ENCODE assay signal across 32 mouse cellular contexts in genomic region chr16:84705507-84705906, GRCm38 (mm10).
"Had no signal": no experiment of that assay in that cellular context is flagged by ENCODE, and none has a peak within 500 bp of the region (broad histone marks: within the 10 kb centered on the region; RNA-seq: fewer than 3 reads in every experiment).

No protein-coding gene starts in this region.

- H3K9ac ChIP-seq: heart, embryonic 12.5 days; heart, embryonic 13.5 days; heart, embryonic 15.5 days; hindbrain, embryonic 12.5 days; hindbrain, embryonic 13.5 days; hindbrain, embryonic 14.5 days; hindbrain, embryonic 15.5 days; intestine, embryonic 15.5 days; kidney, embryonic 15.5 days had no signal

- H3K9me3 ChIP-seq: heart, embryonic 10.5 days; heart, embryonic 12.5 days; heart, embryonic 13.5 days; heart, embryonic 15.5 days; hindbrain, embryonic 10.5 days; hindbrain, embryonic 12.5 days; hindbrain, embryonic 13.5 days; hindbrain, embryonic 15.5 days; intestine, embryonic 15.5 days; kidney, embryonic 15.5 days had no signal

- H3K27me3 ChIP-seq: intestine, embryonic 15.5 days; kidney, embryonic 15.5 days had no signal

- H3K4me1 ChIP-seq: heart, embryonic 10.5 days; heart, embryonic 12.5 days had no signal

- H3K27ac ChIP-seq: heart, embryonic 10.5 days; heart, embryonic 13.5 days; heart, embryonic 15.5 days; hindbrain, embryonic 10.5 days; hindbrain, embryonic 12.5 days; hindbrain, embryonic 13.5 days; hindbrain, embryonic 14.5 days; hindbrain, embryonic 15.5 days; hindbrain, postnatal 0 days; intestine, embryonic 15.5 days; kidney, embryonic 15.5 days; kidney, postnatal 0 days; layer of hippocampus, adult 2 months; left cerebral cortex, adult 2 months had no signal

- H3K4me2 ChIP-seq: heart, embryonic 11.5 days; heart, embryonic 12.5 days; heart, embryonic 13.5 days; heart, embryonic 15.5 days; hindbrain, embryonic 12.5 days; hindbrain, embryonic 13.5 days; hindbrain, embryonic 14.5 days; hindbrain, embryonic 15.5 days; intestine, embryonic 15.5 days; kidney, embryonic 15.5 days had no signal

- DNase-seq: heart, postnatal 10 days; heart, postnatal 14 days; heart, postnatal 36 days; heart, postnatal 4 days; kidney, adult 11 months; kidney, adult 18-20 months; kidney, adult 2 months; kidney, adult 8-10 months; kidney, adult 9 months; kidney, postnatal 10 days; kidney, postnatal 14 days; kidney, postnatal 25 days; kidney, postnatal 36 days; kidney, postnatal 4 days; layer of hippocampus, adult 9-11 months; layer of hippocampus, postnatal 36 days had no signal

- H3K36me3 ChIP-seq: heart, embryonic 10.5 days; heart, embryonic 12.5 days; heart, embryonic 13.5 days; heart, embryonic 15.5 days; hindbrain, embryonic 10.5 days; hindbrain, embryonic 12.5 days; hindbrain, embryonic 13.5 days; hindbrain, embryonic 15.5 days; intestine, embryonic 15.5 days; kidney, embryonic 15.5 days had no signal

- H3K4me3 ChIP-seq: heart, embryonic 10.5 days; heart, embryonic 12.5 days; heart, embryonic 13.5 days; heart, embryonic 15.5 days; hindbrain, embryonic 10.5 days; hindbrain, embryonic 12.5 days; hindbrain, embryonic 13.5 days; hindbrain, embryonic 15.5 days; intestine, embryonic 15.5 days; kidney, embryonic 15.5 days; layer of hippocampus, adult 2 months; left cerebral cortex, adult 2 months had no signal
